Mouse (Mus musculus) gastrocnemius, postnatal 10 days (tissue): ENCODE data around the gene Gpatch3. TPM values are rescaled to one million over a fixed set of nuclear protein-coding genes. Genes with fewer than 3 reads are reported as not detected.

Experiments
- DNase-seq: peaks from one replicate; pipeline ENCODE4 v3.0.0; 2021; ENCODE audit warnings: mixed read lengths
- total RNA-seq, 2 experiments: library from RNA; stranded (reverse); gene quantifications; 2 replicates each; pipeline ENCODE4 v1.2.3; 2021

Gene Gpatch3
- total RNA-seq, 2 experiments from 2014 or later = 4.6 to 5.1 TPM

DNA sequence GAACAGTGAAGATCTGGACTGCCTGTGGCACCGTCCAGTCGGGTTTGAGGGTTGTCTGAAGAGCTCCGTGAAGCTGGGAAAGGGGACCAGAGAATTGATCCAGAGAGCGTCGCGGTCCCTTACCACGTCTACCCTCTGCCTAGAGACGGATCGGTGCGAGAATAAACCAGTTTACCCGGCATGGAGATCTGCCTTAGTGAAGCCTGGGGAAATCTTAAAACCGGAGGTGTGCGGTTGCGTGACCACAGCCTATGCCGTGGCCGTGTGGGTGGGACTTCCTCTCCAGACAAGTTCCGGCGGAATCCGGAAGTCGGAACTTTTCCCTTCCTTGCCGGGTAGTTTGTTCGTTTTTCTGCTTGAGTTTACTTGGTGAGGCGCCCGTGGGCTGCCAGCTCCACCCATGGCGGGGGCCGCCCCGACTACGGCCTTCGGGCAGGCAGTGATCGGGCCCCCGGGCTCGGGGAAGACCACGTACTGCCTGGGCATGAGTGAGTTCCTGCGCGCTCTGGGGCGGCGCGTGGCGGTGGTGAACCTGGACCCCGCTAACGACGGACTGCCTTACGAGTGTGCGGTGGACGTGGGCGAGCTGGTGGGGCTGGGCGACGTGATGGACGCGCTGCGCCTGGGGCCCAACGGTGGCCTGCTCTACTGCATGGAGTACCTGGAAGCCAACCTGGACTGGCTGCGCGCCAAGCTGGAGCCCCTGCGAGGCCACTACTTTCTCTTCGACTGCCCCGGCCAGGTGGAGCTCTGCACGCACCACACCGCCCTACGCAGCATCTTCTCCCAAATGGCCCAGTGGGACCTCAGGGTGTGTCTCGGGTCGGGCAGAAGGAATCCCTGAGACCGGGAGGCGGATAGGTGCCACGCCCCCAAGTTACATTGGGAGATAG, 9.8 kb downstream of the Gpatch3 start, which contains the start of gene Gpn2:
Gene Gpn2, plus strand, starts transcription at position 304 of the 893 bp plus-strand sequence.
- peak; percentile 77 for DNase-seq

DNA sequence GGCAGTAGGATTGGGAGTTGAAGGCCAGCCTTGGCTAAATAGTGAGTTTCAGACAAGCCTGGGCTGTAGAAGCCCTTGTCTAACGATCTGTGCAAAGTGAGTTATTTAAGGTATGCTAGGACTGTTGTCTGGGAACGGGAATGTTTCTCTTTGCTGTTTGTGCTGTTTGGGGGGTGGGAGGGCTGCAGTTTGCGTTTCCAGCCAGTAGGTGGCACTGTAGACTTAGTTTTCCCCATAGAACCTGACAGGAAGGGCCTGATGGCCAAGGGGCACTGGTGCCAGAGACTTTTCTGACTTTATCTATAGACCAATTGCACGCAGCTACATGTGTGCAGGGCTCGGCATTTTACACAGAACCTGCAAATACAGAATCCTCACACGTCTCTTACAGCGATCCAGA, 18.0 kb downstream of the Gpatch3 start:
- DNase-seq = peak; percentile 63

DNA sequence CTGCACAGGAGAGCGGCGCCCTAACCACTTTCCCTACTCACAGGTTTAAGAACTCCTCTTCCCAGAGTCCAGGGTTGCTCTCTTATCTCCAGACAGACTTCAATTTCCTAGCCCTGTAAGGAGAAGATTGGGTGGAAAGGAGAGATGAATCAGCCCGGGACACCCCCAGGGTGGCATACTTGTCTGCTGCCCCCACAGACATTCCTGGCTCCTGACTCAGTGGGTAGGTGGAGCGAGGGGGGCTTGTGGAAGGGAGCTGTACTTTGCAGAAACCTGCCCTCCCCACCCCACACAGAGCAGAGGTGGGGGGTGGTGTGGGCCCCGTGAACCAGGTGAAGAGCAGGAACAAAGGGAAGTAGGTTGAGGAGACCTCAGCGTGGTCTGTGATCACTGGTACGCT, 21.0 kb downstream of the Gpatch3 start:
- DNase-seq = no peak

DNA sequence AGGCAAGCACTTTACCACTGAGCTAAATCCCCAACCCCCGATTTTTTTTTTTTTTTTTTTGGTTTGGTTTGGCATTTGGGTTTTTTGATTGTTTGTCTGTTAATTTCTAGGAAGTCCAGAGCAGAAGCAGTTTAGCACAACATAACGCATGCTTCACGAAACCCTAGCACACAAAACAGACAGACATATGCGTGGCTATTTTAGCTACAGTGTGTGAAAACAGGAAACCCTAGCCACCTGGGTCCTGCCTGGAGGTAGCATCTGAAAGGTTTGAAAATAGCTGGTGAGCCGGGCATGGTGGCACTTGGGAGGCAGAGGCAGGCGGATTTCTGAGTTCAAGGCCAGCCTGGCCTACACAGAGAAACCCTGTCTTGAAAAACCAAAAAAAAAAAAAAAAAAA, 21.5 kb downstream of the Gpatch3 start:
- no peak for DNase-seq

DNA sequence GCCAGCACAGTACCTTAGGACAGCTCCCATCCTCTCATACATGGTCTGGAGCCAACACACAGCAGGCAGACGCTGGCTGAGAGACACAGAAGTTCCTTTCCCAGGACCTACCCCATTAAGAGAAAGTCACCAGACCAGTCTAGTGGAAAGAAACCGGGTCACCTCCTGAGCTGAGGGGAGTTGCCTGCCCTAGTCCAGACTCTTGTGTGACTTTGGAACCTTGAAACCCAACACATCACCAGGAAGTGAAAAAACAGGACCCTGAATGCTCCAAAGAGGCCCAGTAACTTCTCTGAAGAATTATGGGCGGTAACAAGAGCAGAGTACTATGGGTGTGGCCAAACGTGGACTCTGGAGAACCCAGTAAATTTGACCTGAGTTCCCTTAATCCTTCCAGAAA, 24.1 kb downstream of the Gpatch3 start:
- DNase-seq = no peak

DNA sequence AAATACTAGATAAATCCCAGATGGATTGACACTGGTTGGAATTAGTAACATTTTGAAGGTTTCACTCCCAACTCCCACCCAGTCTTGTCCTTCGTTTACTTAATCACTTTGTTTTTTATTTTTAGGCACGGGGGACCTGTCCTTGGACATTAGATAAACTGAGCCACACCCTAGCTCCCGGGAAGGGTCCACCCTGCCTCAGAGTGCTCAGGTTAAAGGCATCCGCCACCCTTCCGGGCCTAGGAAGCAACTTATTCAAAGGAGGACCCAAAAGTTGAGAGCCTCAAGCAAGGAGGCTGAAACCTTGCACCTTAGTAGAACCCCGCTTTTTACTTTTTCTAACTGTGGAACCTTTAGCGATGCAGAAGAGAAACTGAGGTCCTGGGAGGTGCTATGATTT, 24.6 kb downstream of the Gpatch3 start:
- DNase-seq = no peak

DNA sequence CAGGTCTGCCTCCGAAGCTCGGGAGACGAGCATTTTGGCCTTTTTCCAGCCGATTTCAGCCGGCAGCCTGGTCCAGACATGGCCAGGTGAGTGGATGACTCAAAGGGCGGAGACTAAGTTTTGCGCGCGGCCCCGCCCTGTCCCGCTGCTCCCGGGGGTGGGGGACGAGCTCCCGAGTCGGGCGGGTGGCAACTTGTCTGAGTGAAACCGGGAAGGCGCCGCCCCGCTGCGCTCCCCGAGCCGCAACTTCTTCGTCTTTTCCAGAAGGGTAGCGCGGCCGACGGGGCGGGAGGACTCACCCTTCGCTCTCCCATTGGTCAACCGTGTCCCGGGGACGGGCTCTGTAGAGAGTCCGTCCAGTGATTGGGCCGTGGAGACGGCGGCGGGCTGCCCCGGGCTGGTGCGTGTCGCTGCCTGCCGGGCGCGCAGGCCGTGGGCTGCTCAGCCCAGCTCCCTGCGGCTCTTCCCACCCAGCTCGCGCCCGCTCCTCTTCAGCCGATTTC, 25.1 kb downstream of the Gpatch3 start:
- DNase-seq = peak; percentile 88

DNA sequence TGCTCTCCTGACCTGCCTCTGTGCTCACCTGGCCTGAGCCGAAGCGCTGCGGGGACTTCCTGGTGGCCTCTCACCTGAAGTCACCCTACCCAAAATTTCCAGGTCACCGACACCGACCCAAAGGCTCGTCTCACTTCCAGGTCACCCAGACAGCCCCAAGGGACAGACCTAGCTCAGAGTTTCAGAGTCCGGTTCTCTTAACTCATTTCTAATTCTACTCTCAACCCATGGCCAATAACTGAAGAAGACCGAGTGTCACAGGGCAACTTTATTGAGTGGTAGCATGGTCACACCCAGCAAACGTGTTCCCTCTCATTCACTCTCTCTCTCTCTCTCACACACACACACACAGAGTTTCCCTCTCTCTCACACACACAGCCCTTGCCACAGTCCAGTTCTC, 25.8 kb downstream of the Gpatch3 start:
- no peak for DNase-seq

DNA sequence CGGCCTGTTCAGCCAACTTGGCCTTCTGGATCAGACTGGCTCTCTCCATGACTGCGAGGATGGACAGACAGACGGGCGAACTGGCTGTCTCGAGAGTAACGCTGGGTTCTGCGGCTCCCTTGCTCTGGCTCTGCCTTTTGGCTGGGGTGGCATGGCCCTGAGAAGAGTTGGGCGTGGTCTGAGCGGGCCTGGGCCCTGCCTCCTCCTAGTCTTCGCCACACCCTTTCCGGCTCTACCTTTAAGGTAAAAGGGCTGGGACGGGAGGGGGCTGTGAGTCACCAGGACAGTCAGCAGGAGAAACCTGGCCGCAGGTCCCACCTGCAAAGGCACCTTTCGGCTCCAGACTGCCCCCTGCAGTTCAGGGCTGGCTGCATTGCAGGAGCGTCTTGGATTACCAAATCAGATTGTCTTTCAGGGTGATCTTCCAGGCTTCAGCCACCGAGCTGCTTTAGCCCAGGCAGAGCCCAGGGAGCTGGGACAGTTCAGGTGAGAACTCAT, 27.2 kb downstream of the Gpatch3 start, which contains the start of gene Sfn:
Gene Sfn, minus strand, starts transcription at position 448 of the 498 bp plus-strand sequence.
- peak; percentile 59 for DNase-seq

DNA sequence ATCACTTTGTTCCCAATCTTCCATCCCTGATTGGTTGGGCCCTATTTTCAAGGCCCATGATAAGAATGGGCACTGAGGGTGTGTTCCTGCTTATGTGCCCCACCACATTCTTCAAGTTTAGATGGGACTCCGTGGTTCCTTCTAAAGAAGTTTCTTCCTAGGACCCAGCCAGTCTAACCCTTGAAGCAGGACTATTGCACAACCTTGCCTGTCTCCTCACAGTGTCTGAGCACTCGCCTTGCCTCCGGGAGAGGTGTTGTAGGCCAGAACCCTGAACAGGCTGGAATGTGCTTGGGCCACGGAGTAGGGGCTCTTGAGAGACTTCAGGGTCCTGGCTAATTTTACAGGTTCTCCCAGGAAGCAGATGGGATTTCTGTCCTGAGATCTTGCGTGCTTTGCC, 28.5 kb downstream of the Gpatch3 start:
- no peak for DNase-seq

DNA sequence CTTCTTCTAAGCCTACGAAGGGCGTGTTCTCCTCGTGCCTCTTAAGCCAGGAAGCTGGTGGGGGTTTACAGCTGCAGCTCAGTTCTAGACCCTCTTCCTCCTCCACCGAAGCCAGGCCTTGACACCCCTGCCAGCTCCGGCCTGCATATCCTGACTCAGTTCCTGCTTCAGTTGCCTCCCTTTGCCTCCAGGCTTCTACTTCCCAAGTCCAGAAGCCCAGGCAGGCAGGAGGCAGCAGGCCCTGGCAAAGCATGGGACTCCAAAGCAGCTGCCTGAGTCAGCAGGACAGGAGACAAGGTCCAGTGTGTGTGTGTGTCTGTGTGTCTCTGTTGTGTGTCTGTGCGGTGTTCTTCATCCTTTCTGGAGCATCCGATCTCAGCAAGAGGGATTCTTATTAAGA, 29.6 kb downstream of the Gpatch3 start:
- no peak for DNase-seq

DNA sequence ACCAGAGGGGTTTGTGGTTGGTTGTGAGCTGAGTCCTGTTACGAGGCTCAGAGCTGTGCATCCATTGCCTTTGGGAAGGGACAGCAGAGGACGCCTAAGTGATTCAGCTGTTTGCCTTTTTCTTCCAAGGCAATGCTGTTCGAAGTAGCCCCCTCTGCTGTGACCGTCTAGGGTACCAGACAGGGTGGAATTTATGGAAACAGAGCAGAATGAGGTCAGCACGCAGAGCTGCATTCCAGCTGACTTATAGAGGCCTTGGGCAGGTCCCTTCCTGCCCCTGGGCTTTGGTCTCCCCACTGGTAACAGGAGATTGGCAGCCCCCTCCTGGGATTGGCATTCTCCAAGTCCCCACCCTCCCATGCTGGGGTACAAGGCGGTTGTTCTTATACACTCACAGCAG, 30.3 kb downstream of the Gpatch3 start:
- DNase-seq = no peak

DNA sequence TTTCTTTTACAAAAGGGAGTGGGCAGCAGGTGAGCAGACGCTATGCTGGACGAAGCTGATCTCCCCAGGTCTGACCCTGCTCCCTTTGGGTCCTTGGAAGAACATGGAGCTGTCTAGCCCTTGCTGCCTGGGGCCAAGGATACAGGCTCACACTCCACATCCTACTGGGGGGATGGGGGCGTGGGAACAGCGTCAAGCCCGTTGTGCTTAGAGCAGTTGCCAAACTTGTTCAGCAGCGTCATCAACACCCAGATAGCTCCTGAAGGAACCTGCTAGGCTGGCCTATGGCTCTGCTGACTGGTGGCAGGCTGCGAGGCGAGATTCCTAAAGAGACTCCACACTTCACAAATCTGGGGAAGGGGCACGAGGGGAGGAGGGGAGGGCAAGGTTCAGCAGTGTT, 30.8 kb downstream of the Gpatch3 start:
- no peak for DNase-seq

DNA sequence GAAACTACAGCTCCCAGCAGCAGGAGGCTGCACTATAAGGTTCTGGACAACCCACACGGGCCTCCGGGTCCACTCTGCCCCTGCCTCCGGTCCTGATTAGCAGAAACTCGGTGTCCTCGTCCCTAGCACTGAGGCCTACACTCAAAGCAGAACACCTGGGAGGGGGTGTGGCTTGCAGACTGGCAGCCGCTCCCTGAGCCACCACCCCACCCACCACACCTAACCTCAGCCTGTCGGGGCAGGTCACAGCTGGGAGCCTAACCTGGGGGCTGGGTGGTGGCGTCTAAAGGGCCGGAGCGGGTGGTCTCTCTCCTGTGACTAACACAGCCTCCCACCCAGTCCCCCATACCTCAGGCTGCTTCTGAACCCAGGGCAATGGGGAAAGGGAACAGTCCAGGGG, 32.7 kb downstream of the Gpatch3 start:
- no peak for DNase-seq

DNA sequence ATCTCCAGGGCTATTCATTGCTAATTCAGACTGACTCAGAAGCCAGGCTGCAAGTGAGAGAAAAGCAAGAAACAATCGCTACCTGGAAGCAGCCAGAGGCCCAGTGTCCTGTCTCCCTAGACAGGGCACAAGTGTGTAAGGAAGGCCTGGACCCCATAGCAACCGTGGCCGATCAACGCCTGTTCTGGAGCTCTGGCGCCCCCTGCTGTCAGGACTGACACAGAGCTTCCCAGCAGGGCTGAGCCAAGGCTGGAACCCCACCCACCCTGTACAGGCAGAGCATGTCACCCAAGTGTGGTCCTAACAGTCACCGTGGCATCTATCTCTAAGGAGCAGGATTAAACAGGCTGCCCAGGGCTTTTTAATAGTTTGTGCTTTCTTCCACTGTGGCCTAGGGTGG, 35.2 kb downstream of the Gpatch3 start:
- peak; percentile 90 for DNase-seq

DNA sequence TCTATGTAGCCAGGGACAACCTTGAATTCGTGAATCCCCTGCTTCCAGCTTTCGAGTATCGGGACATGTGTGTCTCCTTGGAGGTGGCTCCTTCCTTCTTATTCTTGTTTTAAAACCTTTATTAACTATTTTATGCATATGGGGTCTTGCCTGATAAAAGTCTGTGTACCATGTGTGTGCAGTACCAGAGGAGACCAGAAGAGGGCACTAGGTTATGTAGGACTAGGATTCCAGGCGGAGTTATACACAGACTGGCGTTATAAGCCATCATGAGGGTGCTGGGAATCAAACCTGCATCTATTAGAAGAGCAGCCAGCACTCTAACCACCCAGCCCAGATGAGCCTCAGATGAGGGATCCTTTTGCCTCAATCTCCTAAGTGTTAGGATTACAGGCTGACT, 37.3 kb downstream of the Gpatch3 start:
- no peak for DNase-seq

DNA sequence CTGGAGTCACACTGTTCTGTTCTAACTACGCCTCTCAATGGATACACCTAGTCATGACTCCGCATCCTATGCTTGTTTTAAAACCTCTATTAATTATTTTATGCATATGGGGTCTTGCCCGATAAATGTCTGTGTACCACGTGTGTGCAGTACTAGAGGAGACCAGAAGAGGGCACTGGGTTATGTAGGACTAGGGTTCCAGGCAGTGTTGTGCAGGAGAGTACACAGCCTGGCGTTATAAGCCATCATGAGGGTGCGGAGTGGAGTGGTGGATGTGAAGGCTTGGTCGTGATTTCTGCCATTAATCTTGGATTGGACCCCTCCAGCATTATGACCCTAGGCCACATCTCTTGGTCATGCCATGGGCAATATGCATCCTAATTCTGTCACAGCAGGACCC, 37.9 kb downstream of the Gpatch3 start:
- no peak for DNase-seq

DNA sequence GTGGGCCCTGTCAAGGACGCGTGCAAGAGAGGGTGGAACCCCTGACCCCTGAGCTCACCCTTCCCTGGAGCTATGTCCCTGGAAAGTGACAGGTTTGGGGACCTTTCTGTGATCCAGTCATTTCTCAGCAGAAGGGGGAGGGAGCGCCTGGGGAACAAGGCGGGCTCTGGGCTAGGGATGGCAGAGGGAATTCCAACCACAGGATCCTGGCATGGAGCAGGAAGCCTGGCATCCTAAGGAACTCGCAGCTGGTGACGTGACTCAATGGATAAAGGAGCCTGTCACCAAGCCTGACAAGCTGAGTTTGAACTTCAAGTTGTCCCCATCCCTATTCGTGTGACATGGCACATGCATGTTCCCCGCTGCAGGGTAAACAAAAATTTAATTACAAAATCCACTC, 38.5 kb downstream of the Gpatch3 start:
- DNase-seq = no peak

DNA sequence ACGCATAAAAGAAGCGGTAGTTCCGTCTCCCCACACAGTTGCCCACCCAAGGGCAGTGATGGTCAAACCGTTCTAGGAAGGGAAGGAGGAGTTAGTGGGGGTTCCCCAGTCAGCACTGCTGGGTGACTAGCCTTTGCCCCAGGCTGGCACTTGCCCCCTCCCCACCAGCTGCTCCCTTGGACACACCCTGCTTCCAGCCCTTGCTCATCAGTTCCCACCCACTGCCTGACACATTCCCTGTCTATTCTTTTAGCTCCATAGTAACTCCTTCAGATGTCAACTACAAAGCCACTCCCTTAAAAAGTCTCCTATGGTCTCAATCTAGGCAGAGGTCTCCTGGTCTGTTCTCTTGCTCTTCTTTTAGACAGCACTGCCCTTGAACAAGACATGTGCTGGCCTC, 39.3 kb downstream of the Gpatch3 start:
- no peak for DNase-seq

DNA sequence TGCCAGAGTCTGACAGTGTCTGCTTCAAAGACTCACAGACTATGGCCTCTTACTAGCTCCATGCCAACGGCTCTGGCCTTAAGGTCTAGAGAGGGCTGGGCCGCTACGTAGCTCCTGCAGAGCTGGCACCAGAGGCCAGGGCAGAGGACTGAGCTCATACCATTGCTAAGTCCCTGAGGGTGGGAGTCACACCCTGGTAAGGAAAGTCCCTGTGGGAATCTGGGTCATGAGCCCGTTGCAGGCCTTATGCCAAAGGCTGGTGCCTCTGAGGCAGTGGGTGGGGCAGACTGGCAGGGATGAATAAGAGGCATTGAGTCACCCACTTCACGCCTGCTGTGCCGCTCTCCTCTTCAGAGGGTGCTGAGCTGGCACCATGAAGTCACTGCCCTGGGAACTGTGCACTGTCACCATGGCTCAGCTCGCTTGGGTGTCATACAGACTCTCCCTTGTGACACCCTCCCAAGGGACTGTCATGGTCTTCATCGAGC, 39.8 kb downstream of the Gpatch3 start:
- no peak for DNase-seq

DNA sequence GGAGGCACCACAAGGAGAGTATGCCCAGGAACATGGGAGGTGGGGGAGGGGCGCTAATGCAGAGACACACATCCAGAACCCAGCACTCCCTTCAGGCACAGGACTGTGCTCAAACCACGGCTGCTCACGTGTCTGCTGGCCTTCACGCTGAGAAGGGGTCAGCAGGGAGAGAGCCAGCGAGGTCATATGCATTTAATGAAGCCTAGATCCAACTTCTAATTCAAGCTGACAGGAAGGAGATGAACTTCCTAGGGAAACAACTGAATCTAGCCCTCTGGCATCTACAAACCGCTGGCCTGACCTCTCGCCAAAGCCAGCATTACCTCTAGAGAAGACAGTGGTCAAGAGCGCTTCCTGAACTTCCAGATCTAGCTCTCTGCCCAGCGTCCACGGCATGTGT, 40.9 kb downstream of the Gpatch3 start:
- DNase-seq = no peak

DNA sequence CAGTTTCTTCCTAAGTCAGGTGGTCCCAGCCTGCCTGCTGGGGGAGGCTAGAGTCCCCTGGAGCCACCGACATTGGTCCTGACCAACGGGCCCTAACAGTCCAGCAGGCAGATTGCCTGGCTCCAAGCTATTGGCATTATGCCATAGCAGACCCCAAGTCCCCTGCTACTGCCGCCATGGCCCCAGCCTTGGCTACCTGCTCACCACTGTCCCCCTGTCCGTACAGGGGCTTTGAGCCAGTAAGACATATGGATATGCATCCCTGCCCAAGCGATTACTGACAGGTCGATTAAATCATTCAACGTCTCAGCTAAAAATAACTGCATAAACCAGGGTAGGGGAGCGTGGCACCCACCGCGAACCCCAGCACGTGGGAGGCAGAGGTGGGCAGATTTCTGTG, 43.4 kb downstream of the Gpatch3 start:
- no peak for DNase-seq

DNA sequence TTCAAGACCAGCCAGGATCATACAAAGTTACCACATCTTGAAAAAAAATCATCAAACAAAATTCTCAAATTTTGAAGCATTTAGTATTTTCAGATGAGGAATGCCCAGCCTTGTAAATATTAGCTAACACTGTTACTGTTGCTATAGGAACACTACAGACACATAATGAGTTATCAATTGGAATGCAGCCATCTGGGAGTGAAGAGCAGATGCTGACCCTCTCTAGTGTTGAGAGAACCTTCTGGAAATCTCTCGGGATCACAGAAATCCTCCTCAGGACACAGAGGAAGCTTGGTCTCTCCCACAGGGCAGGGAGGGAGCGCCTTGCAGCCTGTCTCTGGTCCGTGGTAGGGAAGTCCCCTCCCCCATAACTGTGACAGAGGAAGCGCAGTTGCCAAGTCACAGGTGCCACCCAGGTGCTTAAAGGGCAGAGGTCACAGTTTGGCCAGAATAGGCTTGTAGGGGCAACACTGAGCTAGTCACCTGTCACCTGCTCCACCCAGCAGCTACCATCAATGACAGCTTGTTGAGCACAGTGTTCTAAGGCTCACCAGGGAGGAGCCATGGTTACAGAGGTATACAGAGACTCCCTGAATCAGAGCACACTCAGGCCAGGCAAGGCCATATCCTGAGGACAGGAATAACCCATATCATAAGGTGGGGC, 45.1 kb downstream of the Gpatch3 start:
- no peak for DNase-seq
